Mouse (Mus musculus) spleen, postnatal 4 days (tissue): ENCODE results near the gene Tbc1d25.

Experiments used
- DNase-seq, 2 experiments: peaks; one replicate each; pipeline ENCODE4 v3.0.0; 2022; ENCODE audit warnings: low spot score in 2 of 2

Tbc1d25 gene

GRCm38 (mm10) chrX:8175504-8176385, at the start of gene Tbc1d25:
Gene Tbc1d25, minus strand, starts transcription at chrX:8176181.
- DNase-seq: peak; percentile 82 to 88

GRCm38 (mm10) chrX:8223473-8223872, 47.5 kb upstream of the Tbc1d25 start:
- no peak for DNase-seq

GRCm38 (mm10) chrX:8222678-8223421, 46.9 kb upstream of the Tbc1d25 start:
- DNase-seq: no peak

- no peak for DNase-seq
Measured at GRCm38 (mm10) chrX:8222296-8222677, 46.3 kb upstream of the Tbc1d25 start.

- DNase-seq: no peak
Measured at GRCm38 (mm10) chrX:8219651-8220050, 43.7 kb upstream of the Tbc1d25 start.

- no peak for DNase-seq
Measured at GRCm38 (mm10) chrX:8218114-8218513, 42.1 kb upstream of the Tbc1d25 start.

- DNase-seq: no peak
Measured at GRCm38 (mm10) chrX:8217383-8217782, 41.4 kb upstream of the Tbc1d25 start.

GRCm38 (mm10) chrX:8211490-8212207, 35.7 kb upstream of the Tbc1d25 start:
- DNase-seq: no peak

- DNase-seq: no peak
Measured at GRCm38 (mm10) chrX:8209720-8210119, 33.7 kb upstream of the Tbc1d25 start.

GRCm38 (mm10) chrX:8207224-8207623, 31.2 kb upstream of the Tbc1d25 start:
- no peak for DNase-seq

GRCm38 (mm10) chrX:8206694-8207197, 30.8 kb upstream of the Tbc1d25 start:
- DNase-seq: no peak

- peak; percentile 58 to 80 for DNase-seq
Measured at GRCm38 (mm10) chrX:8206015-8206693, 30.2 kb upstream of the Tbc1d25 start, which contains the start of gene Porcn. Gene Porcn, minus strand, starts transcription at chrX:8206525.

- DNase-seq: no peak
Measured at GRCm38 (mm10) chrX:8205551-8205950, 29.6 kb upstream of the Tbc1d25 start.

- DNase-seq: no peak
Measured at GRCm38 (mm10) chrX:8205088-8205487, 29.1 kb upstream of the Tbc1d25 start.

- no peak for DNase-seq
Measured at GRCm38 (mm10) chrX:8204076-8204475, 28.1 kb upstream of the Tbc1d25 start.

GRCm38 (mm10) chrX:8203105-8203504, 27.1 kb upstream of the Tbc1d25 start:
- no peak for DNase-seq

- no peak for DNase-seq
Measured at GRCm38 (mm10) chrX:8193419-8193723, 17.4 kb upstream of the Tbc1d25 start, which contains the start of gene Ebp. Gene Ebp, minus strand, starts transcription at chrX:8193512.

GRCm38 (mm10) chrX:8192640-8193418, 16.8 kb upstream of the Tbc1d25 start:
- peak; percentile 79 to 86 for DNase-seq

GRCm38 (mm10) chrX:8192126-8192639, 16.2 kb upstream of the Tbc1d25 start:
- no peak for DNase-seq

GRCm38 (mm10) chrX:8182871-8183540, 7.0 kb upstream of the Tbc1d25 start:
- DNase-seq: no peak
